Mouse (Mus musculus) kidney, postnatal 4 days (tissue): ENCODE results near the gene P4ha2.

Experiments used
- DNase-seq, 2 experiments: peaks; one replicate each; pipeline ENCODE4 v3.0.0; 2021; ENCODE audit warnings: mixed read lengths in 2 of 2

Gene P4ha2

DNA sequence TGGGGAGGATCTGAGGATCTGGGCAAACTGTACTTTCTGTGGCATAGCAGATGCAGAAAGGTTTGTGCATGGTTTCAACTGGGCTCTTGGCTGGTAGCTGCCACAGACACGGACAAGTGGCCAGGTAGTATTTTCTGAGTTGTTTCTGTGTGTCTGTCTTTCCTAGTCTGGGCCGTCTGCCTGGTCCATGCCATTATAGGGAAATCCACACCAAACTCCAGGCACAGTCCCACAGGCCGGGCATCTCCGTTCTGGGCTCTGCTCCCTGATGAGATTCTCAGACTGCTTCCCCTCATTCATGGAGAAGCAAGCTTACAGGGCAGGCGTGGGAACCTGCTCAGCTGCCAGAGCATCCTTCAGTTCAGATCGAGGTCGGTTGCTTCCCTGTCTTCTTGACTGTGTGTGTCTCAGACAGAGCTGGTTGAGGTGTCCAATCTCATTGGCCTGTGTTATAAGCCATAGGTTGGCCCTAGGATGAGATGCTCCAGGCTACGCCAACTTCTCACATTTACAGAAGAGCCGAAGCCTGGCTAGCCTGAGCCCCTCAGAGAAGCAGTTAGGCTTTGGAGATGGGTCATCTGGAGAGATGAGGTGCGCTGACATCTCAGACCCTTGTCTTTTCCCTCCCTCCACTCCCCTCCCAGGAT lies at the start of gene P4ha2:
P4ha2 (plus strand) TSS at position 51 of the 647 bp plus-strand sequence.
- DNase-seq = no peak

DNA sequence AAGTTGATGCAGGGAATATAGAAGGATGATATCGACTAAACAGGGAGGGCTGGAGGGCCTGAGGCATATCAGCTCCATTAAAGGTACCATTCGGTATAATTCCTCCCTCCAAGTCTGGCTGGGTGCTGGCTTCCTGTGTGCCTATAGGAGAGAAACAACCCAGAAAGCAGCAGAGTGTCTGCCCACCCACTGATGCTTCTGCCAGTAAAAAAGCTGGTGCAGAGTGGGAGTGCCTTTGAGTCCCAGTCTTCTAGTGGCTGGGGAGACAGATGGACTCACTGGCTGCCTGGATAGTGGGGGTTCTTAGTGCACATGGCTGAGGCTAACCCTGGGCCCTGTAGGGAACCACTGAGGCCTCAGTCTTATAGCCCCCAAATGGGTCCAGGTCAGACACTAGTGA lies 49.7 kb upstream of the P4ha2 start:
- no peak for DNase-seq

DNA sequence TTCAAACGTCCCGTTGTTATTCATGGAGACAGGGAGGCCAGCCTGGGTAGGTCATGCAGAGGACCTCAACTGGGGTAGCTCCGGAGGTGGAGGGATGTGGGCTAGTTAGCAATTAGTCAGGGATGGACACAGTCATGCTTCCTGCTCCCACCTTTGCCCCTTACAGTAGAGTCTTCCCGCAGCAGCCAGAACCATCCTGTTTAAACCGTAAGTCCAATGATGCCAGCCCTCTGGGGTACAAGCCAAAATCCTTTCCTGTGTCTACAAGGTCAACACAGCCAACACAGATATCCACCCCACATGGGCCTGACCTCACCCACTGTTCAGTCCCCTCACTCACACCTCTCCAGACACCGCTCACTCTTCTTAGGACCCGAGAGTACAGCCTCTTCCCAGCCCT lies 48.7 kb upstream of the P4ha2 start:
- DNase-seq = peak in 1 of 2 experiments; percentile 47

DNA sequence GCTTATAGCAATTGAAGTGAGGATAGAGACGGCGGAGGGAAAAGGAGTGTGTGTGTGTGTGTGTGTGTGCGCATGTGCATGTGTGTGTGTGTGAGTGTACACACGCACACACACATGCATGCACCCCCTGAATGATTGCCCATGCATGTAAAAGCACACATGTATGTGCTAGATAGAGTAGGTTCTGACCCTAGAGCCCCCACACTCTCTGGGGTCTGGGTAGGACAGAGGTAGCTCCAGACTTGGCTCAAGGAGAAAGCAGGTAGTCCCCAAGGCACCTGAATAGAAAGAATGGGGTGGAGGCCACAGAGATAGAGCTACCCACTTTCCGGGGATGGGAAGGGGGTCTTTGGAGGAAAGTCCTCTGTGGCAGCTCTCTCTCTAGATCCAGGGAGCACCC lies 47.8 kb upstream of the P4ha2 start:
- no peak for DNase-seq

DNA sequence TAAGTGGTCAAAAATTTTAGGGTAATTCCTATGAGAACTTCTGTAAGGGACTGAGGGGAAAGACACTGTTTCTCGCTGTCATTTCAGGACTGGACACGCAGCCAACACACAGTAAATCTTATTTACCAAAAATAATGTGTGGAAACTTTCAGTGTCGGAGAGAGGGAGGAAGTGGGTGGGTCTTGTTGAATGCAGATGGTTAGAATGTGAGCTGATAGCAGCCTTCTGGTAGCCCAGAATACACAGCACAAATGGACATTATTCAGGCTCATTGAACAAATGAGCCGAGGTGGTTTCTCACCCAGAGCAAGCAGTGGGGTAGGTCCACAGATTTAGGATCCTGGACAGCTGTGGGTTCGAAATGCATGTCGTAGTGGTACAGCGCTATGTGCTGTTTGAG lies 46.8 kb upstream of the P4ha2 start:
- DNase-seq = no peak

DNA sequence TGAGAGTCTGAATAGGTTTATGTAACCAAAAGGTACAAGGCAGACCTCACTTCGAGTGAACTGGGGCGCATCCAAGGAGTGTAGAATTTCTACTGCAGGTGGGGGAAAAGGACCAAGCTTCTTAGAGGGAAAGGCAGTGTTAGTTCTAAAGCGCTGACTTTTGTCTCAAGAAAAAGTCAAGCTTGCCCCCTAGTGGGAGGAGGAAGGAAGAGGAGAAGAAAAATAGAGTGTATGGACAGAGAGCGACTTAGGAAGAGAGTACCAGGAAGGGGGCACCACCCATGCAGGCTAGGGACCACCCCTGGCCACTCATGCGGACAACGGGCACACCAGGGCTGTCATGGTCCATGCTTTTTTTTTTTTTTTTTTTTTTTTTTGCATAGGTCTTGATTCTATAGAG lies 45.6 kb upstream of the P4ha2 start:
- no peak for DNase-seq

DNA sequence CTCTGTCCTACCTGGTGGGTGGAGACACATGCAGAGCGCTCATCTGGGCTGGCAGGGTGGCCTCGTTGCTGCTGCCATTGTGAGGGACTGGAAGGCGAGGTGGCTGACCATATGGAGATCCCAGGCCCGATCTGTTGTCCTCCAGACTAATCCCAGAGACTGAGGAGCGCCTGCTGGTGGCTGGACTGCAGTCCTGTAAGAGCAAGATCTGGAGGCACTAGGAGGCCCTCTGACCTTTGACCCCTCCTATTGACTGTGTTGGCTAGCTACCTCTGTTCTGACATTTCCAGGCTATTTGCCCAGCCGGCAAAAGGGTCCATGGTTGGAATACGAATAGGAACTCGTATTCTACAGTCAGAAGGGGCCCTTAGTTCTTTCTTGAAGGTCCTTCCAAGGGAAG lies 43.8 kb upstream of the P4ha2 start:
- DNase-seq = no peak

DNA sequence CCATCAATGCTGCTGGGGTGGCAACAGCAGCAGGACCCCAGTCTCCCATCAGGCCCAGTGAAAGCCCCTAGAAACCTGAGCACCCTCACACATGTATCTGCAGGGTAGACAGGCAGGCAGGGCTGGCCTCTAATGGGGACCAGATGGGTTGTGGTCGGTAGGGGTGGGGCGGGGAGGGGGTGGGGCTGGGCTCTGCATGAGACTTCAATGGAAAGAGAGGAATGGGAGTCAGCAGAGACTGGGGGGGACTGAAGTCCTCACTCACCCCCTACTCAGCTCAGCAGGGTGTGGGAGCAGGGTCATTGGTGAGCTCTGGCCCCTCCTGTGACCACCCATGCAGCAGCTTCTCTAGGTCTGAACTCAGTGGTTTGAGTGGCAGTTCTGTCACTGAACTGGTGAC lies 42.5 kb upstream of the P4ha2 start:
- no peak for DNase-seq

DNA sequence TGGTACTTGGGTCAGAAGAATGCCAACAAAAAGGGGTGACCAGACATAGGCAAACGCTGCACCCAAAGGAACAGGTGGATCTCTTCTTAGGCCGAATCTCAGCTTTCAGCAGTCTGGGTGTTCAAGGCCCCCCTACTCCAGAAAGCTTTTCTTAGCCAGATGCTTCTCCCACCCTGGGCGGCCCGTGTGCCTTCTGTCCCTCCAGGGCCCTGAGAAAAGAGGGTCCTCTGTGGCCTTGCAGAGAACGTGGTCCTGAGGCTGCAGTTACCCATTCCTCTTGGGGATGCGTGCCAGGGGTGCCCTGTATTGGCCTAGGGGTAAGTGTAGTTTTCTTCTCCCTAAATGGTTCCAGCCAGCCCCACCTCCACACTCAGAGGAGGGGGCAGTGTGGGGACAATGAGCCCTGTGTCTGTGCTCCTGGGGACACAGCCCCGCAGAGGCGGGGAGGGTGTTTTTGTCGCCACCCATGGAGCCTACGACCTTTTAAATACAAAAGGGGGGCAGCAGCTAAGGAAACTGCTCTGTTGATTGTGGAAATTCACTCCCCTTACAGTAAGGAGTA lies 41.8 kb upstream of the P4ha2 start:
- no peak for DNase-seq

DNA sequence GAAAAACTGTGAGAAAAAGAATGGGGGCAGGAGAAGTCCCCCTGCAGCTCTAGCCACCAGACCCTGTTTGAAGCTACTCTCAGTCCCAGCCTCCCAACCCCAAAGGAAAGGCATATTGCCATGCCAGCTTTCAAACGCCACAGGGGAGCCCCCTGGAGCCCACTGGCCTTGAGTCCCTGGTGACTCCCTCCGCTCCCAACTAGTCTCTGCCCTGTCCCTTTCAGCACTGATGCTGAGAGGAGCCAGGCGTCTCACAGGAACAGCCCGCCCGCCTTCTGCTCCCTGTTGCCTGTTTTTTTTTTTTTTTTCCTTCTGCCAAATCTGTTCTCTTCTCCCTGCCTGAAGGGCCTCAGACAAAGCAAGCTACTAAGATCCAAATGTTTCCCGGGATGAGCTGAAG lies 41.3 kb upstream of the P4ha2 start:
- DNase-seq = peak in 1 of 2 experiments; percentile 43

DNA sequence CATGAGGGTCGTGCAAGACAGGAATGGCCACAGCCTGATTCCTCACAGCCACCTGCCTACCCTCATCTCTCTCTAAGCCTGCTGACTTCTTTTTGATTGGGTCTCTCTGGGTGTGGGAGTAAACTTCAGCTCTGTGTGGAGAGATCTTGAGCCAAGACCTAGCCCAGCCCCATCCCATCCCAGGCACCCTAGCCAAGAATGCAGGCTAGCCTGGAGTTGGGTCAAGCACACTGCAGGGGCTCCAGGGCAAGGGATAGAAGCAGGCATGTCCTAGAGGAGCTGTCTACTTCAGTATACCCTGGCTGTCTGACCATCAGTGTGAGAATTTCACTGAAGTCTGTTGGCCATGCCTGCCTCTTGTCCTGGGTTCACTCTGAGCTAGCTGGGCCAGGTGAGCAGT lies 40.4 kb upstream of the P4ha2 start:
- DNase-seq = no peak

DNA sequence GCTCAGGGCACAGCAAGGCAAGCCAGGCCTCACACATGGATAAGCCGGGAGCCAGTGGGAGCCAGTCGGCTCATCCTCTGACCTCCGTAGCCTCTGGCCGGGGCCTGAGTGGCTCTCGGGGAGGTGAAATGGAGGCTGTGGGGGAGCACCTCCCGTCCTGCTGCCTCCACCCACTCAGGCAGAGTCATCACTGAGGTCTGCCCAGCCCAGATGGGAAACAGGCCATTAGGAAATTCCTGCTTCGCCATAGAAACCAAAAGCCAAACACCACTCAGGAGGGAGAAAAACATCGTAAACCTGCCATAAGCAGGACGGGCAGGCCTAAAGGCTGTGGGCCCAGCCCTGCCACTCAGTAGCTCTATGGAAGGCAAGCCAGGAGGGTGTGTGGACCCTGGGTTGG lies 39.6 kb upstream of the P4ha2 start:
- peak; percentile 70 to 81 for DNase-seq

DNA sequence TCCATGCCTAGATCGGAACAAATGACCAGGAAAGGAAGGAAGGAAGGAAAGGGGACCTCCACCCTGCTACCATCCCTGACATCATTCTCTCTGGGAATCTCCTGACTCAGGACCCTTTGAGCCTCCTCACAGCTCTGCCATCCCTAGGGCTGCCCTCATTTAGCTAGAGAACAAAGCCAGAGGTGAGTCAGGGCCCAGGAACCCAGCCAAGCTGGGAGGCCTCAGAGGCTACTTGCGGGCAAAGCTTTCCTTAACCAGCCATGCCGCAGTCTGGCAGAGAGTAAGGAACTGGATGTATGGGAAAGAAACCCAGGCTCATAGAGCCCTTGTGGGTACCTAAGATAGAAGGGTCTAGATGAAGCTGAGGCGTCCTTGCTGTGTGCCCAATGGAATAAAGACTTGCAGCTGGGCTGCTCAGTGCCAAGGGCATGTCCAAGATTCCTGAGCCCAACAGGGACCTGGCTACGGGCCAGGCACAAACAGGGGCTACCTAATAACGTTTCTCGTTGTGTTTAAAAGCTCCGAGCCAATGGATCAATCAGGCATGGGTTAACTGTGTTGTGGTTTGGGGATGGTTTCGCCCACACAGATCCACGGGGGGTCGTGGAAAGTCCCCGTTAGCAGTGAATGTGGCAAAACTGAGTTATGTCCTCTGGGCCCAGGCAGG lies 37.7 kb upstream of the P4ha2 start:
- DNase-seq = no peak

DNA sequence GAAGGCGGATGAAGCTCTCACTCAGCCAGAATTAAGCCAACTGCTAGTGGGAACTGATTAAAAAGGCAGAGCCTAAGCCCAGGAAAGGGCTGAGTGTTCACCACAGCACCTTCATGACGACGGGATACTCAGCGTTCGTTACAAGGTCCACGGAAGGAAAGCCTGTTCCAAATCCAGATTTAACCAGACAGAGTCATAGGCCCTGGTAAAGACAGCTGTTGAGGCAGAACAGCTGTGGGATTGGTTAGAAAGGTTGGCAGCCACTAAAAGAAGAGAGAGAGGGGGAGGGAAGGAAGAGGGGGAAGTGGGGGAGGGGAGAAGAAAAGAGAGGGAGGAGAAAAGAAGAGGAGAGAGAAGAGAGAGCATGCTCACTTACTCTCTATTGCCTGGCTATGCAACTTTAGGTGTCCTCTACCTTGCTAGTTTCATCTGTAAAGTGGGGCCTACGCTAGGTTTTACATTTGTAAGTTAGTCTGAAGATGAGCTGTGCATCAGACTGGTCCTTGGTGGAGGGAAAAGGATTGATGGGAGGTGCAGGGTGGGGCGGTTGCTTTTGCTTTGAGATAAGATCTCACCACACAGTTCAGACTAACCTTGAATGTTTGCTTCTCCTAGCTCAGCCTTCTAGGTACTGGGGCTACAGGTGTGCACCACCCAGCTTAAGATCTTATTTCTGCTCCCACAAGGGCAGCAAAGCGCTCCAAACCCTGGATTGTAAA lies 37.0 kb upstream of the P4ha2 start:
- no peak for DNase-seq

DNA sequence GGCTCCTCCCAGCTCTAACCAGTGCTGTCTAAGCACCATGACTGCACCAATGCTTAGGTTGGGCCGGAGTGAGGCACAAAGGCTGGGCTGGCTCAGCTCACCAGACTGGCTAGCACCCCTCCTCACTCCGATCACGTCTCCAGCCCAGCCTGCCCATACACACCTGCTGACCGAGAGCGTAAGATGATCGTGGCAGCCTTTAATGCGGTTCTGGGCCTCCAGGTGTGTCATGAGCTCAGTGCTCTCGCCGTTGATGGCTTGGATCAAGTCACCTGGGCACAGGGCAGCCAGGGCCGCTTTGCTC lies 36.5 kb upstream of the P4ha2 start:
- no peak for DNase-seq

DNA sequence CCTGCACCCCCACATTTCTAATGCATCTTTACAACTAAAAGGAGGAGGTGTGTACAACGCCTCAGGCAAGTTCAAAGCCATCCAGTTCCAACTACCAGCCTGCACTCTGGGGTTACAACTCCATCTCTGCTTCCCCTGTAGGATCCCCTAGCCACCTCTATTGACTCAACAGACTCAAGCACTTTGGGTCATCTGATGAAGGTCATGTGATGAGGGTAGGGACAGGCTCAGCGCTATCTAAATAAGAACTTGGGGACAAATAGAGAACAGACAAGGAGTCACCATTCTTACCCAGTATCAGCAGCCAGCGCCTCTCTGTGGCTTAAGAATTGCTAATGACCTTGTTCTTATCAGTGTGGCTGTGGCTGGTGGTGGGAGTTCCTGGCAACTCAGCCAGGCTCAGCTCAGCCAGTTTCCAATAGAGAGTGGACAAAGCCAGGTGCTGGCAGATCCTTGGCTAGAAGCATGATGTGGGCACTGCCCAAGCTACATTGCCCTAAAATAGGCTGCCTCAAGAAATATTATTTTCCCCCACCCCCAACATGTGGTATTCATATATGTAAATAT lies 35.4 kb upstream of the P4ha2 start:
- no peak for DNase-seq

DNA sequence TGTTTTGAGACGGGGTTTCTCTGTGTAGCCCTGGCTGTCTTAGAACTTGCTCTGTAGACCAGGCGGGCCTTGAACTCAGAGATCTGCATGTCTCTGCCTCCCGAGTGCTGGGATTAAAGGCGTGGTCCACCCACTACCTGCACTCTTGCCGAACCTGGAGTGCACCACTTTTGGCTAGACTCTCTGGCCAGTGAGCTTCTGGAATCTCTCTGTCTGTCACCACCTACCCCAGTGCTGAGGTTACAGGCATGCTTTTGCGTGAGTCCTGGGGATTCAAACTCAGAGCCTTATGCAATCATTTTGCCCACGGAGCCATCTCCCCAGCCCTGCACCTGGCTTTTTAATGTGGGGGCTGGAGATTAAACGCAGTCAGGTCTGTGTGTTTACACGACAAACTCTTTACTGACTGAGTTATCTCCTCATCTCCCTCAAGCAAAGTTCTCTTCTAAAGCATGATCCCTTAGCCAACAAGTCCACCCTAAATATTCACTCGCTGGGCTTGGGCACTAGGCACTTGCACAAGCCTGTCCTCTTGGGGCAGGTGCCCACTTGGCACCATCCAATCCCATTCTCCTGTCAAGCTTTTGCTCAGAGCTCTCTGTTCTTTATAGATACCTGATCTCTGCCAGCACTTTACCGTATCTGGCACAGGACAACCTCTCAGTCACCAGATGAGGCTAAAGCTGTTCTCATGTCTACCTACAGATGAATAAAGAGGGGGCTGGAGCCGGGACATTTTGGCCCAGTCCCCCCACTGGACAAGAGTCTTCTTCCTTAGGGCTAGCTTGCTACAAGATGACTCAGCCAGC lies 34.6 kb upstream of the P4ha2 start:
- no peak for DNase-seq

DNA sequence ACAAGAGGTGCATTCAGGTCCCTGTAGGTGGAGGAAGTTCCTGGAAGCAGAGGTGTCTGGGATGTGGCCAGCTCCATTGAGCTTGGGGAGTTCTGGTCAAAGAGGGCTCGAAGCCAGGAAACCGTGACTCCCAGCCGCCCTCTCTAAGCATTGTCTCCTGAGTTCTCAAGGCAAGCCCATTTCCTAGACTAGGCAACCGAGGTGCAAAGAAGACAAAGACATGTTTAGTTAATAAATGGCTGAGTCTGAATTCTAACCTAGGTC lies 34.0 kb upstream of the P4ha2 start:
- no peak for DNase-seq

DNA sequence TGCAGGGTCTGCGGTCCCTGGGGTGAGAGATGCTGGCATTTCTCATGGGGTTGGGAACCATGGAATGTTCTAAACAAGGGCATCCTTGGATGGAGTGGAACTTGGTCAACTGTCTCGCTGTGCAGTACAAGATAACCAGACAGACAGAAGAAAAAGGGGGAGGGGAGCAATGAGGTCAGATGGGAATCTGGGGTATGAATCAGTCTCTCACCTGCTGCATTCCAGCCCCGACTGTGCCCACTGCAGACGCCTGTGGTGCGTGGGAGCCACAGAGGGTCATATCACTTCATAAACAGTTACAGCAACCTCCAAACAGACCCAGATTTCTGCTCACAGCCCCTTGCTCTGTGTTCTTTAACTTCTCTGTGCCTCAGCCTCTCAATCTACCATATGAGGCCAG lies 33.5 kb upstream of the P4ha2 start:
- no peak for DNase-seq

DNA sequence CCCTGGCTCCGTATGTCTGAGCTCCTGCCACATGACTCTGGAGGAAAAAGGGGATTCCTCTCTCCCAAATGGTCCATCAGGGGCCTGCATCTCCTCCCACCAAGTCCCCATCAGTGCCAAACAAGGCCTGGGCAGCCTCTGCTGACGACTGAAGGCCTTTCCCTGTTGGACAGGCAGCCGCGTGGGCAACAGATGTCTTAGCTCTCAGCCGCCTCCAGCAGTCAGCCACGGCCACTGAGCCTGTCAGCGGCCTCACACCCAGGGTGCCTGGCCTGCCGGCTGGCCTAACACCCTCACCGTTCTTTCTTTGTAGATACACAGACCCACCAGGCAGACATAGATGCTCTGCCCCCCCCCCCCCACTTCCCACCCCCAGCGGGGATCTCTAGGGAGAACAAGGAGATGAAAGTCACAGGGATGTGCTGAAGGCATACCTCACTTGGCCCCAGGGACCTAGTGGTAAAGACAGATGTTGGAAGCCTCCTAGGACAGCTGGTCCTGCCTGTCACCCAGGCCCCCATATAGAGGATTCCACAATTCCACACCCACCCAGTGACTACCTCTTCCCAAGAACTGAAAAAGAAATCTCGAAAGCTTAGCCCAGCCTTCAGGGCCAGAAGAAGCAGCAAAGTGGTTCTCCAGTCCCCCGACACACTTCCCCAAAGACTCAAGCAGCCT lies 32.4 kb upstream of the P4ha2 start:
- peak; percentile 66 to 76 for DNase-seq

DNA sequence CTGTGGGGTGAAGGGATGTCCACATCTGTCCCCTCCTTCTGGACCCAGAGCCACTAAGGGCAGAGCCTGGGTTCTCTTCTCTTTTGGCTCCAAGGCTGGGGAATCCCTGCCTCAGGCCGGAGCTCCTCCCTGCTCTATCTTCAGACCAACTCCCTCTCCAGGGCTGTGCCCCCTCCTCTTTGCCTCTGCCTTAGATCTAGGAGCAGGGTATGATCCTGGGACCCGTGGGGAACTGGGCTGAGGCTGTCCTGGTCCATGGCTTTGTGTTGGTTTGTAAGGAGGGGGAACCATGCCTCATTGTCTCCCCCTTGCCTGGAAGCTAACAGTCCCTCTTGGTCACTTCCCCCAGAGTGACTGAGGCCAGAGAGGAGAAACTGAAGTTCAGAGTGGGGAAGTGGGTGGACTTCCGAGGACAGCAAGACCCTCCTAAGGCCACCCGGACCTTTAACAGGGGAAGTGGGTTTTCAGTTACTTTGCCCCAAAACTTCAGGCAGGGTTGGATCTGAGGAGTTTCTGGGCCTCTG lies 31.8 kb upstream of the P4ha2 start:
- no peak for DNase-seq
